Mouse (Mus musculus): ENCODE measurements around the gene Olfr275. TPM values are rescaled to one million over a fixed set of nuclear protein-coding genes. Genes with fewer than 3 reads are reported as not detected.

The Olfr275 gene
- polyA plus RNA-seq, 1 experiment from 2014 or later, result not detected

DNA sequence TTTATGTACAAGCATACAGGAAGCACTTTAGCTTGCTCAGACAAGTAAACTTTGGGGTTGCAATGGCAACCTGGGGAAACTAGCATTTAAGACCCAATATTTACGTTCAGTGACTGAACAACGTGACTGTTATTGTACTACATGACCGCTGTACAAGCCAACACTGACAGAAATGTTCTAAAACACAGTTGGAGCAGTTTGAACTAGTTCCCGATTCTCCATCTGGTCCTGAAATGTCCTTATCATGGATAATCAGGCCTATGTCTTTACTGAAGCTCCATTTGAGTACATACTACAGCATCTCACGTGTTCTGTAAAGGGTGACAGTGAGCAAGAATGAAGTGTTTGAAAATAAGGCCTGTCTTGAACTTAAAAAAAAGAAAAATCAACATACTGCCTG is 35.3 kb downstream of the Olfr275 start:
- H3K9ac ChIP-seq (ENCODE audit: low read length), result no peak overlapping the region
- H3K27me3 ChIP-seq (ENCODE audit: control insufficient read depth, insufficient read depth, low read length), result no peaks in the 10 kb centered on the region
- no peaks in the 10 kb centered on the region for H3K4me1 ChIP-seq (ENCODE audit: control insufficient read depth in 2 of 2, insufficient read depth in 2 of 2, low read length in 2 of 2)
- H3K4me2 ChIP-seq (ENCODE audit: low read length), result no peak overlapping the region
- no peak for ATAC-seq (ENCODE audit: insufficient number of reproducible peaks, insufficient read depth, low FRiP score, low read depth)
- no peak overlapping the region for H3K4me3 ChIP-seq (ENCODE audit: control insufficient read depth in 1 of 2, insufficient read depth in 1 of 2, low read depth in 1 of 2, low read length in 2 of 2)
- WGBS, result 86% methylated on average over 5 of the region's 5 CpGs
- H3K36me3 ChIP-seq (ENCODE audit: control insufficient read depth, insufficient read depth, low read length), result no peaks in the 10 kb centered on the region
- no peak overlapping the region for H3K27ac ChIP-seq (replicated peaks in 1 of 2; ENCODE audit: control insufficient read depth in 1 of 2, insufficient read depth in 1 of 2, low read depth in 2 of 2, low read length in 2 of 2)
- H3K9me3 ChIP-seq (ENCODE audit: control insufficient read depth, low read length), result no peaks in the 10 kb centered on the region

DNA sequence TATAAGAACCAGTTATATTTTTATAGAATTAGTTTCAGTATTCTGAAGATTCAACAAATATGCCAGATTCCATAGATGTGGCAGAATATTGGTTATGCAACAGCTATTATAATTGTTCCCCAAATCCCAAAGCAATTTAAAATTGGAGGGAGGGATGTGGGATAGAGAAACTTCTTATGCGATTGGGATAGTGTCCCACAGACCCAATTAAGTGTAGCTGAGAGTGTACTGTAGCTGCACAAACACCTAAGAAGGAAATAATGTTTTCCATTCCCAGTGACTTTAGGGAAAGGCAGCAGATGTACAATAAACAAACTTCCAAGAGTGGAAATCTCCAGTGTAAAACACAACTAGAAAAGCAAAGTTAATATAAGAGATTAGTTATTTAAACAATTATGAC is 44.7 kb downstream of the Olfr275 start, which contains the start of gene Olfr273:
Gene Olfr273 (minus strand): TSS at position 101 of the 400 bp plus-strand sequence.
- H3K9me3 ChIP-seq (ENCODE audit: control insufficient read depth, low read length), result no peaks in the 10 kb centered on the region
- H3K27ac ChIP-seq (replicated peaks in 1 of 2; ENCODE audit: control insufficient read depth in 1 of 2, insufficient read depth in 1 of 2, low read depth in 2 of 2, low read length in 2 of 2), result no peak within 1 kb of the TSS
- WGBS, result 62% methylated on average over 1 of the region's 1 CpGs
- H3K36me3 ChIP-seq (ENCODE audit: control insufficient read depth, insufficient read depth, low read length), result no peaks in the 10 kb centered on the region
- H3K4me3 ChIP-seq (ENCODE audit: control insufficient read depth in 1 of 2, insufficient read depth in 1 of 2, low read depth in 1 of 2, low read length in 2 of 2), result no peak within 1 kb of the TSS
- H3K9ac ChIP-seq (ENCODE audit: low read length), result no peak within 1 kb of the TSS
- H3K4me2 ChIP-seq (ENCODE audit: low read length), result no peak within 1 kb of the TSS
- no peak for ATAC-seq (ENCODE audit: insufficient number of reproducible peaks, insufficient read depth, low FRiP score, low read depth)
- H3K4me1 ChIP-seq (ENCODE audit: control insufficient read depth in 2 of 2, insufficient read depth in 2 of 2, low read length in 2 of 2), result no peaks in the 10 kb centered on the region
- no peaks in the 10 kb centered on the region for H3K27me3 ChIP-seq (ENCODE audit: control insufficient read depth, insufficient read depth, low read length)

DNA sequence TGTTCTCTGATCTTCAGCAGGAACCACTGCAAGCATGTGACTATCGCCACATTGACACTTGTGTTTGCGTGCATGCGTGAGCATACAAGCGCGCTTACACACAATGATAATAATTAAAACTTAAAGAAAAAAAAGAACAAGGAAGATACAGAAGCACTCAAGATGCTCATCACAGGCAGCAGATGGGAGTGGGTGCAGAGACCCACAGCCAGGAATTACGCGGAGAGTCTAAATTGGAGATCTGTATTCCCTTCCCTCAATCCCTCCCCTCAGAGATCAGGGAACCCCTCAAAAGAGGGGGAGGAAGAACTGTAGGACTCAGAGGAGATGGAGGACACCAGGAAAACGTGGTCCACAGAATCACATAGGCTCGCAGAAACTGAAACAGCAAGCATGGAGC is 49.8 kb downstream of the Olfr275 start:
- Histone ChIP-seq H3K4me3 (ENCODE audit: control insufficient read depth in 1 of 2, insufficient read depth in 1 of 2, low read depth in 1 of 2, low read length in 2 of 2) (no peak overlapping the region), H3K9me3 (ENCODE audit: control insufficient read depth, low read length) (no peaks in the 10 kb centered on the region), H3K4me2 (ENCODE audit: low read length) (no peak overlapping the region), H3K9ac (ENCODE audit: low read length) (no peak overlapping the region), H3K27me3 (ENCODE audit: control insufficient read depth, insufficient read depth, low read length) (no peaks in the 10 kb centered on the region), H3K4me1 (ENCODE audit: control insufficient read depth in 2 of 2, insufficient read depth in 2 of 2, low read length in 2 of 2) (no peaks in the 10 kb centered on the region), H3K27ac (replicated peaks in 1 of 2; ENCODE audit: control insufficient read depth in 1 of 2, insufficient read depth in 1 of 2, low read depth in 2 of 2, low read length in 2 of 2) (no peak overlapping the region), H3K36me3 (ENCODE audit: control insufficient read depth, insufficient read depth, low read length) (no peaks in the 10 kb centered on the region)
- WGBS, result 87% methylated on average over 9 of the region's 9 CpGs
- no peak for ATAC-seq (ENCODE audit: insufficient number of reproducible peaks, insufficient read depth, low FRiP score, low read depth)

Other genes starting within 250 kb of the Olfr275 start
- gene Toporsl, start 218.3 kb upstream of the Olfr275 start, polyA plus RNA-seq (2014; fragmentation: Nextera tagmentation; extraction: Ambion mirVana), result not detected in 2 replicates
- gene Olfr273, start 44.6 kb downstream of the Olfr275 start, polyA plus RNA-seq (2014; fragmentation: Nextera tagmentation; extraction: Ambion mirVana), result not detected in 2 replicates
- gene Olfr272, start 104.6 kb downstream of the Olfr275 start, polyA plus RNA-seq (2014; fragmentation: Nextera tagmentation; extraction: Ambion mirVana), result not detected in 2 replicates
- gene Olfr270, start 149.9 kb downstream of the Olfr275 start, polyA plus RNA-seq (2014; fragmentation: Nextera tagmentation; extraction: Ambion mirVana), result not detected in 2 replicates
- gene Nipsnap3a, start 174.7 kb downstream of the Olfr275 start, polyA plus RNA-seq (2014; fragmentation: Nextera tagmentation; extraction: Ambion mirVana), result not detected in 2 replicates
- 79.8 and 84.1 TPM in 2 replicates for gene Nipsnap3b, start 197.3 kb downstream of the Olfr275 start, polyA plus RNA-seq (2014; fragmentation: Nextera tagmentation; extraction: Ambion mirVana)

Measured in heart, embryonic 14.5 days (tissue).